Mouse (Mus musculus): ENCODE results near the gene Gm21854. TPM values are rescaled to one million over a fixed set of nuclear protein-coding genes. Genes with fewer than 3 reads are reported as not detected.
"Not testable (repeated sequence)": the region's sequence is repeated elsewhere in the genome, so short reads cannot be mapped to it uniquely, and the experiment has no call there.

Gm21854 gene
- total RNA-seq (2014; rRNA removed; ENCODE audit: low replicate concordance), result not detected in 2 replicates
- not detected in 2 replicates for polyA plus RNA-seq (2015; fragmentation: Nextera tagmentation; extraction: Ambion mirVana)

DNA sequence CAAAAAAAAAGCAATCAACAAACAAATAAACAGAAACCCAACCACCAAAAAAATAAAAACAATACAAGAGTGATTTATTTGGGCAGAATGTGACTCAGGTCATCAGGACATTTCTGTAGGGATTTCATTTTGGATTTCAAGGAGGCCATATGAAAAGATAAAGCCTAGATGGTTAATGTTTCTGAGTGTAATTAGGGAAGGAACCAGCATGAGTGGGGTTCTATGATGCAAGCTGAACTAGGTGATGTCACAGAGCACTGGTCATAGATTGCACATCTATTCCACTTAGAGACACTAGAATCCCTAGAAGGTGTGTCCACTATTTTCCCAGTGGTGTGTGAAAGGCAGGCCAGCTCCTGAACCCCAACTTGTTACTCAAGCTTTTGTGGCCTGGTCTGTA is at the start of gene Gm21854:
Gm21854 (plus strand) TSS at position 301 of the 400 bp plus-strand sequence.
- H3K4me1 ChIP-seq (ENCODE audit: control insufficient read depth, insufficient read depth); ATAC-seq (ENCODE audit: insufficient read depth, low read depth); H3K4me3 ChIP-seq (ENCODE audit: low read depth, low read length); H3K9me3 ChIP-seq (replicated peaks; ENCODE audit: control insufficient read depth, low read length); H3K27me3 ChIP-seq (ENCODE audit: control insufficient read depth, insufficient read depth, low read length); DNase-seq (ENCODE audit: low spot score); H3K27ac ChIP-seq (ENCODE audit: low read depth); H3K4me2 ChIP-seq (ENCODE audit: low read depth, low read length); H3K9ac ChIP-seq (replicated peaks; ENCODE audit: low read depth, low read length); H3K36me3 ChIP-seq (replicated peaks; ENCODE audit: control insufficient read depth, insufficient read depth, low read length): not testable (repeated sequence)

Other genes starting within 250 kb of the Gm21854 start
- not detected in 2 replicates for gene Gm20914, start 69.0 kb downstream of the Gm21854 start, total RNA-seq (2014; rRNA removed; ENCODE audit: low replicate concordance)
- not detected in 2 replicates for gene Gm20914, start 69.0 kb downstream of the Gm21854 start, polyA plus RNA-seq (2015; fragmentation: Nextera tagmentation; extraction: Ambion mirVana)
- not detected in 2 replicates for gene Gm28171, start 136.4 kb downstream of the Gm21854 start, total RNA-seq (2014; rRNA removed; ENCODE audit: low replicate concordance)
- not detected in 2 replicates for gene Gm28171, start 136.4 kb downstream of the Gm21854 start, polyA plus RNA-seq (2015; fragmentation: Nextera tagmentation; extraction: Ambion mirVana)